Mouse (Mus musculus) limb, embryonic 15.5 days (tissue): ENCODE data around the gene Rnf43. TPM values are rescaled to one million over a fixed set of nuclear protein-coding genes. Genes with fewer than 3 reads are reported as not detected.
A peak's percentile ranks its signal among the peaks of the same experiment; 100 is the strongest.

Source experiments
- ATAC-seq: fragments of 200-750 bp; cut with Nextera tagmentation; 2 replicates; pipeline ENCODE4 v1.8.0; 2017; ENCODE audit warnings: low read depth, moderate TSS enrichment; ENCODE audit not compliant: insufficient number of reproducible peaks, low FRiP score, low TSS enrichment
- H3K27ac ChIP-seq: fragments of 300-500 bp; sonication (generic); 2 replicates; pipeline ENCODE4 v1.5.1; 2015; ENCODE audit warnings: moderate library complexity, mild to moderate bottlenecking, inconsistent platforms
- H3K27me3 ChIP-seq: fragments of 300-500 bp; sonication (generic); 2 replicates; pipeline ENCODE4 v1.6.1; 2015; ENCODE audit warnings: inconsistent platforms
- H3K36me3 ChIP-seq: fragments of 300-500 bp; sonication (generic); 2 replicates; pipeline ENCODE4 v1.6.1; 2015; ENCODE audit warnings: inconsistent platforms
- H3K4me1 ChIP-seq: fragments of 300-500 bp; sonication (generic); 2 replicates; pipeline ENCODE4 v1.6.1; 2015; ENCODE audit warnings: inconsistent platforms
- H3K4me2 ChIP-seq: fragments of 300-500 bp; sonication (generic); 2 replicates; pipeline ENCODE4 v1.6.1; 2015; ENCODE audit warnings: mild to moderate bottlenecking, inconsistent platforms
- H3K4me3 ChIP-seq: fragments of 300-500 bp; sonication (generic); 2 replicates; pipeline ENCODE4 v1.5.1; 2015; ENCODE audit warnings: mild to moderate bottlenecking, inconsistent platforms
- H3K9ac ChIP-seq: fragments of 300-500 bp; sonication (generic); 2 replicates; pipeline ENCODE4 v1.6.1; 2015; ENCODE audit warnings: inconsistent platforms
- H3K9me3 ChIP-seq: fragments of 300-500 bp; sonication (generic); 2 replicates; pipeline ENCODE4 v1.6.1; 2016; ENCODE audit warnings: inconsistent platforms
- WGBS: fragments of 180-500 bp; shearing (Covaris S2); methylation state at CpG from one replicate; pipeline ENCODE4 v1.1.7; 2015; 5-methylcytosine and 5-hydroxymethylcytosine counted together
- polyA plus RNA-seq: library from polyadenylated mRNA; unstranded; fragments of >200 nt; fragmentation: Nextera tagmentation; extraction: Ambion mirVana; gene quantifications from 2 replicates; pipeline ENCODE4 v1.2.1, GENCODE M21; 2015

The Rnf43 gene
- polyA plus RNA-seq, 1 experiment from 2014 or later: 9.3 TPM

DNA sequence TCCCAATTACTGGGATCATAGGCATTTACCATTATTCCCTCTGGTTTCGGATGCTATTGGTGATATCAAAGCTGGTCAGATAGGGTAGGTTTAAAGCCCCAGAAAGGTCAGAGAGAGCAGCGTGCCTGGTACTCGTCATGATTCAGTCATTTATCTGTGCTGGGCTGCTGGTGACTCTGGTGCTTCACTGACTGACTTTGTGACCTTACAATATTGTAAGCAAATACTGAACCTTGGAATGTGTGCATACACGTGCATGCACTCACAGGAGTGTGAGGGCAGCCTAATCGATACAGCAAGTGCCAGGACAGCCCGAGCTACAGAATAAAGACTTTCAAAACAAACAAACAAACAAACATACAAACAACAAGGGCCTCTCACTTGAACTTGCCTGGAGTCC is 73.2 kb downstream of the Rnf43 start:
- 80% methylated on average over 6 of the region's 6 CpGs for WGBS
- ATAC-seq: no peak
- no peaks in the 10 kb centered on the region for H3K9me3 ChIP-seq
- no peak overlapping the region for H3K4me3 ChIP-seq
- peaks cover 16% of the 10 kb centered on the region for H3K4me1 ChIP-seq
- H3K36me3 ChIP-seq: peaks cover 14% of the 10 kb centered on the region
- no peak overlapping the region for H3K4me2 ChIP-seq
- H3K27me3 ChIP-seq: no peaks in the 10 kb centered on the region
- peak overlapping the region; percentile 91; the same call in 1 of the 2 replicates for H3K27ac ChIP-seq
- H3K9ac ChIP-seq: no peak overlapping the region

DNA sequence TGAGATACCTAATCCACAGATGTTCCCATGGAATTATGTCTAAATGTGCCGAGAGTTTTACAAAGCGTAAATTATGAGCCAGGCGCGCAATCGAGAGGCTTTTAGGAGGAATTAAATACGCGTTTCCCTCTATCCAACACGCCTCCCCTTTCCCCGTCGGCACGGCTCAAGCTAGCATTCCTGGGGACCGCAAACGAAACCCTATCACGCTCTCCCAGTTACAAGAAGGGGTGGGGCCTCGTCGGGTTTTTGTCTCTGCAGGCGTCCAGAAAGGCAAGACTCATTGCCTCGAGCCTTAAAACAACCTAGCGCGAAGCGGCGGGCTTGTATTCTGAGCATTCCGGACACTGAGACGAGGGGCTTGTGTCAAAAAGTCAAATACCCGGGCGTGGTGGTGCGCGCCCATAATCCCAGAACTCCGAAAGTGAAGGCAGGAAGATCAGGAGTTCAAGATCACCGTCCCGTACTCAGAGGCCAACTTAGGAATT is 74.2 kb downstream of the Rnf43 start:
- peak overlapping the region; percentile 54 for H3K9ac ChIP-seq
- no peaks in the 10 kb centered on the region for H3K9me3 ChIP-seq
- peak overlapping the region; percentile 91 for H3K27ac ChIP-seq
- H3K4me2 ChIP-seq: peak overlapping the region; percentile 85
- H3K27me3 ChIP-seq: no peaks in the 10 kb centered on the region
- H3K4me3 ChIP-seq: peak overlapping the region; percentile 84
- H3K4me1 ChIP-seq: peaks cover 16% of the 10 kb centered on the region
- WGBS: 1% methylated on average over 31 of the region's 31 CpGs
- peaks cover 22% of the 10 kb centered on the region for H3K36me3 ChIP-seq
- ATAC-seq: no peak

DNA sequence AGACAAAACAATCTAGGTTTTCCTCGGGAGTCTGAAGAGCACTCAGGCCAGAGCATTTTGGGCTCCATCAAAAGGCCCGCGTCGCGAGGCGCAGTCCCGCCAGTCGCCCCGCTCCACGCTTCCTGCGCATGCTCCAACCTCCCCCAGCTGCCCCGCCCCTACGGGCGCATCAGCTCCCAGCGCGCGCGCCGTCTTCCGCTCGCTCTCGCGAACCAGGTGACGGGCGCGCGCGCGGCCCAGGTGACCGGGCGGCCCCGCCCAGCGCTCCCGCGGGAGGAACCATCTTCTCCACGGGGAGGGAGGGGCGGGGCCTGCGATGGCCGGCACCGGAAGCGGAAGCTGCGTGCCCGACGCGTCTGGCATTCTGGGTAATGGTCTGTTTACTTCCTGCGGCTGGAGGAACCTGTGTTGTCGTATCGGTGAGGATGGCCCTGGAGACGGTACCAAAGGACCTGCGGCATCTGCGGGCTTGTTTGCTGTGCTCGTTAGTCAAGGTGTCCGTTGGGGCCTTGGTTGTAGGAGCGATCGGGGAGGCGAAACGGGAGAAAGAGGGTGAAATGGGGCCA is 74.7 kb downstream of the Rnf43 start, which contains the start of gene Supt4a:
TSS of gene Supt4a (plus strand) at position 378 of the 566 bp plus-strand sequence.
- no peaks in the 10 kb centered on the region for H3K9me3 ChIP-seq
- no peaks in the 10 kb centered on the region for H3K27me3 ChIP-seq
- ATAC-seq: peak; percentile 91
- peak within 1 kb of the TSS; percentile 76 for H3K9ac ChIP-seq
- H3K4me1 ChIP-seq: peaks cover 16% of the 10 kb centered on the region
- WGBS: under 1% methylated on average over 57 of the region's 57 CpGs
- H3K27ac ChIP-seq: peak within 1 kb of the TSS; percentile 91
- peaks cover 28% of the 10 kb centered on the region for H3K36me3 ChIP-seq
- H3K4me3 ChIP-seq: peak within 1 kb of the TSS; percentile 84
- peak within 1 kb of the TSS; percentile 85 for H3K4me2 ChIP-seq

DNA sequence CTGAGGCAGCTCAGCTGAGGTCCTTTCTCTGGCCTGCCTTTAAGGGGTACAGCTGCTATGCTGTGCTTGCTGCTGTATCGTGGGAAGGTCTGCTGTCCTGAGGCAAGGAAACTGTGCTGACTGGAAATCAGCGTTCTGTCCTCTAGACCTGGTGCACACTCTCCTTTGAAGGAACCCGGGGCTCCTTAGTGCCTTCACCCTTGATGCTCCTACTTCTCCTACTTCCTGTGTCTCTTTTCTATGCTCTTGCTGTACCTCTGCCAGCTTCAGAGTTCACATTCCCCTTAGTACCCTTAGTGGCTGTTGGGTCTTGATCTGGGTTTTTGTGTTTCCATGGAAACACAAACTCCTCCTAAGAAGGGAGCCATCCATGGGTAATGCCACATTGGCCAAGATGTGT is 81.2 kb downstream of the Rnf43 start:
- 95% methylated on average over 3 of the region's 3 CpGs for WGBS
- ATAC-seq: no peak
- Histone ChIP-seq H3K4me2 (no peak overlapping the region), H3K36me3 (peaks cover 57% of the 10 kb centered on the region), H3K27me3 (no peaks in the 10 kb centered on the region), H3K9me3 (no peaks in the 10 kb centered on the region), H3K27ac (no peak overlapping the region), H3K4me3 (no peak overlapping the region), H3K4me1 (peaks cover 2% of the 10 kb centered on the region; the same call in 1 of the 2 replicates), H3K9ac (no peak overlapping the region)

DNA sequence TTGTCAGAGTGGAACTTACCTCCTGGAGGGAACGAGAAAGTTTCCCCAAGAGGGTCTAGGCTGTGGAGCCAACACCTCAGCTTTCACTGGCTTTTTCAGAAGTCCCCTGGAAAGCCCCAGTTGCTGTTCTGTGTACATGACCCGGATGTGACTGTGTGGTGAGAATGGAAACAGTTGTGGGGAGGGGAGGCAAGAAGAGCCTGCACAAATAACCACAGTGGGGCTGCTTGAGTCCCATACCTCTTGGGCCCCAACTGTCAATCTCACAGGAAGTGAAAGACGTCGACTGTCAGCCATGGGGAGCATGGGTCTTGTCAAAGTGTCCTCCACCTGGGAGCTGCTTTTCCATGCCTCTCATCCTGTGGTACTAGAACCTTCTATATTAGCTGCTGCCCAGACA is 82.4 kb downstream of the Rnf43 start:
- ATAC-seq: no peak
- H3K4me3 ChIP-seq: no peak overlapping the region
- no peak overlapping the region for H3K4me2 ChIP-seq
- H3K9ac ChIP-seq: no peak overlapping the region
- peaks cover 50% of the 10 kb centered on the region for H3K36me3 ChIP-seq
- WGBS: 79% methylated on average over 4 of the region's 4 CpGs
- no peaks in the 10 kb centered on the region for H3K9me3 ChIP-seq
- no peak overlapping the region for H3K27ac ChIP-seq
- H3K27me3 ChIP-seq: 0 out of 2 replicates have a peak, but pooled peaks cover 3% of the 10 kb centered on the region
- H3K4me1 ChIP-seq: peaks cover 7% of the 10 kb centered on the region; the same call in 1 of the 2 replicates

DNA sequence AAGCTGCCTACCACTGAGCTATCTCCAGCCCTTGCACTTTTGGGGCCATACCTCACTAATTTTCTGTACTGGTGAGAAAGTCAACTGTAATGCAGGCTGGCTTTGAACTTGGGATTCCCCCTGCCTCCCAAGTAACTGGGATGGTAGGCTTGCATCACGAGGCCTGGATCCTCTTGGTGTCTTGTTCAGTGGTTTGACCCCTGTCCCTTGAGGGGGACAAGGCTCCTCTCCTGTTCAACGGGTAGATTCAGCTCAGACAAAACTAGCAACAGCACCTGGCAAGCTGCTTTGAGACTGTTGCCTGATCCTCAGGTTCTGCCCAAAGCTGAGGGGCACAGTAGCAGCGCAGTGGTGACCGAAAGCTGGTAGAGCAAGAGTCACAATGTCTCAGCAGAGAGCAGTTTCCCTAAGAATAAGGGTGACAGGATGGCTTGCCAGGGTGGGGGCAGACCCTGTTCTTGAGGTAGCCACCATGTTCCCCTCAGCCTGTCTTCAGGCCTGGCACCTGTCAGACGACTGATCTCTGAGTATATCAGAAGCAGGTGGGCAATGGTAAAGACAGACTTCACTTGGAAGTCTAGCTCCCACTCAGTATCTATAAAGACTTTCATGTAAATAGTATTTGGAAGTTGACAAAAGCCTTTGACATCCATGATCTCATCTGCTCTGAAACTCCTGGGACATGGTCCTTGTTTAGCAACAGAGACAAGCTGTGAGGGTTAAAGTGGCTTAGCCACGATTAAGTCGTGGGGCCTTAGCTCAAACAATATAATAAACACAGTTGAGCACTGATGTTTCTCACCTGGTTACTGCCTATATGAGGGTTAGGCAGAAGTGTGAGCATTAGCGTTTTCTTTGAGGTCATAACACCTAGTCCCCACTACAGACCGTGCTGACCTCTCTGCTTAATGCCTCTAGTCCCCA is 83.4 kb downstream of the Rnf43 start:
- H3K9me3 ChIP-seq: no peaks in the 10 kb centered on the region
- no peak for ATAC-seq
- H3K4me1 ChIP-seq: peaks cover 7% of the 10 kb centered on the region; the same call in 1 of the 2 replicates
- 82% methylated on average over 9 of the region's 9 CpGs for WGBS
- H3K9ac ChIP-seq: no peak overlapping the region
- H3K36me3 ChIP-seq: peaks cover 41% of the 10 kb centered on the region
- no peak overlapping the region for H3K4me3 ChIP-seq
- no peak overlapping the region for H3K27ac ChIP-seq
- 0 out of 2 replicates have a peak, but pooled peaks cover 3% of the 10 kb centered on the region for H3K27me3 ChIP-seq
- no peak overlapping the region for H3K4me2 ChIP-seq

DNA sequence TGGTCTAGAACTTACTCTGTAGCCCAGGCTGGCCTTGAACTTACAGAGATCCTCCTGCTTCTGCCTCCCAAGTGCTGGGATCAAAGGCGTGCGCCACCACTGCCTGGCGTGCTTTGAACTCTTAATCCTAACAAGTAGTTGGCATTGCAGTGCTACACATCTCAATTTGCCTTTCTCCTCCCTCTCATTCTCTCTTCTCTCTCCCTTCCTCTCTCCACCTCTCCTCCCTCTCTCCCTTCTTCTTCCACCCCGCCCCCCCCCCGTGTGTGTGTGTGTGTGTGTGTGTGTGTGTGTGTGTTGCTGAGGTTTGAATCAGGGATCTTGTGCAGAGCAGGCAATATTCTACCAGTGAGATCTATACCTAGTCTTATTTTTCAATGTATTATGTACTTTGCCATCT is 84.8 kb downstream of the Rnf43 start:
- Histone ChIP-seq H3K4me3 (no peak overlapping the region), H3K9ac (no peak overlapping the region), H3K9me3 (no peaks in the 10 kb centered on the region), H3K4me1 (peaks cover 7% of the 10 kb centered on the region; the same call in 1 of the 2 replicates), H3K27me3 (0 out of 2 replicates have a peak, but pooled peaks cover 3% of the 10 kb centered on the region), H3K4me2 (no peak overlapping the region), H3K27ac (no peak overlapping the region), H3K36me3 (peaks cover 28% of the 10 kb centered on the region)
- WGBS: 87% methylated on average over 5 of the region's 5 CpGs
- ATAC-seq: no peak

DNA sequence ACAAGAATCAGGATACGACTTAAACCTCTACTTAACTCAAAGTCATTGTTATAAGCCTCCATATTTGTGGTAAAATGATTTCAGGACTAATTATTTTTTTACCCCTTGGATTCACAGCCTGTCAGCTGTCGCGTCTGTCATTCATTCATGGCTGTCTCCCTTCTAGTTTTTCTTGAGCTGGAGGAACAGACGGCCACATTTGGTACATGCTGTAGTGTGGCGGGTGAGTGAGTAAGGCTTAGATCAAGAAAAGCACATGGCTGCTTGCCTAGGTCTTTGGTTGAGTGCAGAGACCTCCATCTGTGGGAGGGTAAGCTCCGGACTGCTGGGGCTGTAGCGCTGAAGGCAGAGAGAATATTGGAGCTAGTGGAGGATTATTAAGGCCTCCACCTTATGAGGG is 85.2 kb downstream of the Rnf43 start:
- H3K9me3 ChIP-seq: no peaks in the 10 kb centered on the region
- WGBS: 91% methylated on average over 7 of the region's 7 CpGs
- no peak for ATAC-seq

DNA sequence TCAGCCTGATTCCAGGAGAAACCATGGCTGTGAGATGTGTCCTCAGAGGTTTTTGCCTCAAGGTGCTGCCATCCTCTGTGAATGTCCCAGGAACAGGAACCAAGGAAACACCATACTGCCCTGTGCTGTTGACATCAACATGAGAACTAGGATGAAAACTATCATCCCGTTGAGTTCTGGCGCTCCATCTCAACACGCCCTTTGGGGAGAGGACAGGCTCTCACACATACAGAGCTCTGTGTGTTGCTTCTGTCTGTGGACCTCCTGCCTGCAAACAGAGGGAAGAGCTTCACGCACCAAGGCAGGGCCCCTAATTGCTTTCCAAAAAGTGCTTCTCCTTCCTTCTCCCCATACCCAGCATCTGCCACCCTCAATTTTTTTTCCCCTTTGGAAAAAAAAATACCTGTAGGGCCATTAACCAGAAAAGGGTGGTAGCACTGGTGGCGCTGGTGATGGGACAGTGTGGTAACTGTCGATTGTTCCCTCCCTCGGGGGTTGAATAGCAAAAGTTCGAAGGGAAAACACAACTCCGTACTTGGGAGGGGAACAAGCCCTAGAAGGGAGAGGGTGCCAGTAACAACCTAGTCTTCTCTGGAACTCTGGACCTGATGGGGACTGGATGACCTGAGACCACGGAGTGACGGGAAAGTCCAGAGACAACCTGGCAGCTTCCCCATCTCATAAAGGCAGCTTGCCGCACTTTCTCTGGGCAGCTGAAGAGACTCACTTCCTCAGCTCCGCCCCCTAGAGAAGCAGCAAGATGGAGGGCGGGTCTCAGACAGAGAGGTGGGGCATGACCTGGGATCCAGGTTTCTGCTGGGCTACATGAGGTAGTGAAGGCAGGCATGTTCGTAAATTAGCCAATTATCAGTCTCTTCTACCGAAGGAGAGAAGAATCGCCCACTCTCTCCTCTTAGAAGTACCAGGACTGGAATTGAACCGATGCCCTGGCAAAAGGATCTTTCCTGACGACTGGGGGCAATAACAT is 85.9 kb downstream of the Rnf43 start:
- no peak for ATAC-seq
- H3K4me2 ChIP-seq: 0 out of 2 replicates have a peak overlapping the region, but pooled peaks have one; percentile 17
- H3K27me3 ChIP-seq: 0 out of 2 replicates have a peak, but pooled peaks cover 3% of the 10 kb centered on the region
- H3K9ac ChIP-seq: no peak overlapping the region
- no peak overlapping the region for H3K27ac ChIP-seq
- no peaks in the 10 kb centered on the region for H3K9me3 ChIP-seq
- H3K36me3 ChIP-seq: peaks cover 22% of the 10 kb centered on the region
- 29% methylated on average over 19 of the region's 19 CpGs for whole genome bisulfite sequencing
- H3K4me1 ChIP-seq: peaks cover 7% of the 10 kb centered on the region; the same call in 1 of the 2 replicates
- no peak overlapping the region for H3K4me3 ChIP-seq

More for the DNA sequence above, 85.2 kb downstream of the Rnf43 start:
- Histone ChIP-seq H3K4me3 (no peak overlapping the region), H3K4me1 (peaks cover 7% of the 10 kb centered on the region; the same call in 1 of the 2 replicates), H3K27me3 (0 out of 2 replicates have a peak, but pooled peaks cover 3% of the 10 kb centered on the region), H3K27ac (no peak overlapping the region), H3K9ac (no peak overlapping the region), H3K4me2 (no peak overlapping the region), H3K36me3 (peaks cover 25% of the 10 kb centered on the region)

DNA sequence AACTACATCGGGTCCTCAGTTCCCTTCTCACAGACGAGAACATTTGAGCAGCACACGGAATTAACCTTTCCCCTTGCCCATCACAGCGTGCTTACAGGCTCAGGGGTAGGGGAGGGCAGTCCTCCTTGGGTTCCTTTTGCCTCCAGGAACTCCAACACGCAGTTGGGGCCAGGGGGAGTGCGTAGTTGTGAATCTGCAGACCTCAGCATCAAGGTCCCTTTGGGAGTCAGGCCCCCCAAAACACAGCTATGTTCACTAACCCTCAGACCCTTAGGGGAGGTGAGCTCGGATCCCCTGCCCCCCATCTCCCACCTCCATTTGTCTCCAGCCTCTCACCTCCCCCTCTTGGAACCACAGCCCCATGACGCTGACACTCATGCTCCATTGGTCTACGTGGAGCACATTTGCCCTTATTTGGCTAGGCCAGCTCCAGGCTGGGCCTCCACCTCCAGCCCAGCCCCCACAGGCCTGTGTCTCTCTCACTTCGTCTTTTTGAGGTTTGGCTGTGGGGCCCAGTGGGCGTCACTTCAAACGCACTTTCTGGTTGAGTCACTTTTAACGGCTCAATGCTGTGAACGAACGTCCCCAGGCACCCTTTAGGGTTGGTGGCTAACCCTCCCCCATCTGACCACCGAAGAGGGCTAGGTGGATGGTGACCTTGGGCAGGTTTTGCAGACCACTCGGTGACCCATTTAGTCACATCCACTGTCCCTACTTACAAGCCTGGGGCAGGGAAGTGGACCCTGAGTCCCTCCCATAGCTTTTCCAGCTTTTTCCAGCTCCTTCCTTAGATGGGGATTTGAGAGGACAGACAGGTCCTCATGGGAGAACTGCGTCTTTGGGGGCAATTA is 86.9 kb downstream of the Rnf43 start:
- WGBS: 36% methylated on average over 18 of the region's 18 CpGs
- Histone ChIP-seq H3K4me3 (no peak overlapping the region), H3K27ac (no peak overlapping the region), H3K36me3 (peaks cover 13% of the 10 kb centered on the region), H3K9me3 (no peaks in the 10 kb centered on the region), H3K9ac (no peak overlapping the region), H3K4me2 (no peak overlapping the region), H3K4me1 (peaks cover 7% of the 10 kb centered on the region; the same call in 1 of the 2 replicates), H3K27me3 (0 out of 2 replicates have a peak, but pooled peaks cover 3% of the 10 kb centered on the region)
- no peak for ATAC-seq
